Mouse (Mus musculus) midbrain, embryonic 14.5 days (tissue): ENCODE data around the gene Casp6. TPM values are rescaled to one million over a fixed set of nuclear protein-coding genes. Genes with fewer than 3 reads are reported as not detected.

ENCODE experiments used
- ATAC-seq: fragments of 200-750 bp; cut with Nextera tagmentation; 2 replicates; pipeline ENCODE4 v1.8.0; 2017; ENCODE audit warnings: moderate number of reproducible peaks, moderate library complexity; ENCODE audit not compliant: low FRiP score, low TSS enrichment
- DNase-seq: peaks from one replicate; pipeline ENCODE4 v3.0.0-alpha.2; 2015
- H3K27ac ChIP-seq: fragments of 300-500 bp; sonication (generic); replicated peaks from 2 replicates; pipeline ENCODE4 v1.5.1; 2014; ENCODE audit warnings: mild to moderate bottlenecking, low read depth, low read length, moderate library complexity
- H3K27me3 ChIP-seq: fragments of 300-500 bp; sonication (generic); 2 replicates; pipeline ENCODE4 v1.6.1; 2014; ENCODE audit warnings: low read length, control low read depth, mixed read lengths; ENCODE audit not compliant: control insufficient read depth, insufficient read depth
- H3K36me3 ChIP-seq: fragments of 300-500 bp; sonication (generic); 2 replicates; pipeline ENCODE4 v1.6.1; 2014; ENCODE audit warnings: low read length, control low read depth; ENCODE audit not compliant: control insufficient read depth, insufficient read depth
- H3K4me1 ChIP-seq: fragments of 300-500 bp; sonication (generic); 2 replicates; pipeline ENCODE4 v1.6.1; 2014; ENCODE audit warnings: mild to moderate bottlenecking, antibody characterized with exemption, low read length, control low read depth; ENCODE audit not compliant: control insufficient read depth, insufficient read depth
- H3K4me2 ChIP-seq: fragments of 300-500 bp; sonication (generic); 2 replicates; pipeline ENCODE4 v1.6.1; 2014; ENCODE audit warnings: mild to moderate bottlenecking, low read length, moderate library complexity
- H3K4me3 ChIP-seq: fragments of 300-500 bp; sonication (generic); replicated peaks from 2 replicates; pipeline ENCODE4 v1.5.1; 2014; ENCODE audit warnings: low read depth, low read length
- H3K9ac ChIP-seq: fragments of 300-500 bp; sonication (generic); replicated peaks from 2 replicates; pipeline ENCODE4 v1.6.1; 2014; ENCODE audit warnings: mild to moderate bottlenecking, low read length, moderate library complexity
- H3K9me3 ChIP-seq: fragments of 300-500 bp; sonication (generic); 2 replicates; pipeline ENCODE4 v1.6.1; 2016; ENCODE audit warnings: low read length, control low read depth, mixed read lengths; ENCODE audit not compliant: control insufficient read depth
- WGBS: fragments of 180-500 bp; shearing (Covaris S2); extraction: QIAGEN DNeasy Blood & Tissue Kit; methylation state at CpG from one replicate; pipeline ENCODE4 v1.1.7; 2014; 5-methylcytosine and 5-hydroxymethylcytosine counted together
- polyA plus RNA-seq: library from polyadenylated mRNA; unstranded; fragments of >200 nt; fragmentation: Nextera tagmentation; extraction: Ambion mirVana; gene quantifications from 2 replicates; pipeline ENCODE4 v1.2.1, GENCODE M21; 2014

The Casp6 gene
- polyA plus RNA-seq, 1 experiment from 2014 or later: 24.4 TPM

GRCm38 (mm10) chr3:129904381-129905132, 3.3 kb downstream of the Casp6 start:
- Histone ChIP-seq H3K27me3 (no peaks in the 10 kb centered on the region), H3K9ac (no peak overlapping the region), H3K36me3 (peaks cover 9% of the 10 kb centered on the region; the same call in 1 of the 2 replicates), H3K27ac (no peak overlapping the region), H3K4me1 (0 out of 2 replicates have a peak, but pooled peaks cover 11% of the 10 kb centered on the region), H3K4me3 (no peak overlapping the region), H3K4me2 (no peak overlapping the region), H3K9me3 (no peaks in the 10 kb centered on the region)
- 91% methylated on average over 7 of the region's 7 CpGs for WGBS
- DNase-seq (no peak), ATAC-seq (no peak)

- 95% methylated on average over 14 of the region's 14 CpGs for WGBS
These were observed 10.8 kb downstream of the Casp6 start for GRCm38 (mm10) chr3:129912025-129912424.

GRCm38 (mm10) chr3:129913241-129913640, 12.0 kb downstream of the Casp6 start:
- H3K9me3 ChIP-seq: no peaks in the 10 kb centered on the region
- H3K4me3 ChIP-seq: no peak overlapping the region
- H3K9ac ChIP-seq: no peak overlapping the region
- H3K4me2 ChIP-seq: no peak overlapping the region
- no peaks in the 10 kb centered on the region for H3K27me3 ChIP-seq
- ATAC-seq: no peak
- DNase-seq: no peak
- H3K36me3 ChIP-seq: peaks cover 28% of the 10 kb centered on the region
- no peak overlapping the region for H3K27ac ChIP-seq
- H3K4me1 ChIP-seq: no peaks in the 10 kb centered on the region
- WGBS: 91% methylated on average over 13 of the region's 13 CpGs

More at GRCm38 (mm10) chr3:129912025-129912424, 10.8 kb downstream of the Casp6 start:
- no peak for DNase-seq
- no peak for ATAC-seq
- H3K4me1 ChIP-seq: no peaks in the 10 kb centered on the region
- no peak overlapping the region for H3K4me3 ChIP-seq
- no peak overlapping the region for H3K27ac ChIP-seq
- no peak overlapping the region for H3K9ac ChIP-seq
- H3K4me2 ChIP-seq: no peak overlapping the region
- H3K9me3 ChIP-seq: no peaks in the 10 kb centered on the region
- peaks cover 28% of the 10 kb centered on the region for H3K36me3 ChIP-seq
- no peaks in the 10 kb centered on the region for H3K27me3 ChIP-seq

- Histone ChIP-seq H3K4me2 (no peak overlapping the region), H3K4me3 (no peak overlapping the region), H3K9ac (no peak overlapping the region), H3K4me1 (no peaks in the 10 kb centered on the region), H3K27ac (no peak overlapping the region), H3K9me3 (no peaks in the 10 kb centered on the region), H3K27me3 (no peaks in the 10 kb centered on the region), H3K36me3 (0 out of 2 replicates have a peak, but pooled peaks cover 8% of the 10 kb centered on the region)
- 92% methylated on average over 3 of the region's 3 CpGs for WGBS
- DNase-seq (no peak), ATAC-seq (no peak)
These were observed 16.2 kb downstream of the Casp6 start for GRCm38 (mm10) chr3:129917424-129917823.

GRCm38 (mm10) chr3:129918434-129918833, 17.2 kb downstream of the Casp6 start:
- peak; percentile 73; the same call in 1 of the 2 replicates for ATAC-seq
- H3K9ac ChIP-seq: no peak overlapping the region
- peak; percentile 86 for DNase-seq
- 11% methylated on average over 13 of the region's 13 CpGs for WGBS
- H3K27ac ChIP-seq: no peak overlapping the region
- H3K4me1 ChIP-seq: no peaks in the 10 kb centered on the region
- 0 out of 2 replicates have a peak, but pooled peaks cover 6% of the 10 kb centered on the region for H3K36me3 ChIP-seq
- H3K4me3 ChIP-seq: no peak overlapping the region
- H3K27me3 ChIP-seq: no peaks in the 10 kb centered on the region
- no peak overlapping the region for H3K4me2 ChIP-seq
- no peaks in the 10 kb centered on the region for H3K9me3 ChIP-seq

GRCm38 (mm10) chr3:129923581-129923980, 22.4 kb downstream of the Casp6 start:
- 92% methylated on average over 7 of the region's 7 CpGs for WGBS
- H3K4me2 ChIP-seq: no peak overlapping the region
- ATAC-seq: no peak
- H3K27ac ChIP-seq: no peak overlapping the region
- H3K9me3 ChIP-seq: no peaks in the 10 kb centered on the region
- H3K9ac ChIP-seq: no peak overlapping the region
- no peaks in the 10 kb centered on the region for H3K4me1 ChIP-seq
- H3K4me3 ChIP-seq: no peak overlapping the region
- no peak for DNase-seq
- H3K27me3 ChIP-seq: no peaks in the 10 kb centered on the region
- H3K36me3 ChIP-seq: no peaks in the 10 kb centered on the region

GRCm38 (mm10) chr3:129925861-129926260, 24.6 kb downstream of the Casp6 start:
- H3K4me1 ChIP-seq: no peaks in the 10 kb centered on the region
- DNase-seq (no peak), ATAC-seq (no peak)
- no peaks in the 10 kb centered on the region for H3K36me3 ChIP-seq
- no peaks in the 10 kb centered on the region for H3K9me3 ChIP-seq
- H3K9ac ChIP-seq: no peak overlapping the region
- no peak overlapping the region for H3K4me3 ChIP-seq
- H3K27ac ChIP-seq: no peak overlapping the region
- H3K27me3 ChIP-seq: no peaks in the 10 kb centered on the region
- no peak overlapping the region for H3K4me2 ChIP-seq
- WGBS: 88% methylated on average over 3 of the region's 3 CpGs

GRCm38 (mm10) chr3:129930213-129930778, 29.1 kb downstream of the Casp6 start:
- no peak overlapping the region for H3K4me2 ChIP-seq
- H3K27me3 ChIP-seq: no peaks in the 10 kb centered on the region
- ATAC-seq (no peak), DNase-seq (no peak)
- H3K4me3 ChIP-seq: no peak overlapping the region
- WGBS: 83% methylated on average over 6 of the region's 6 CpGs
- no peak overlapping the region for H3K9ac ChIP-seq
- H3K9me3 ChIP-seq: no peaks in the 10 kb centered on the region
- H3K4me1 ChIP-seq: no peaks in the 10 kb centered on the region
- no peak overlapping the region for H3K27ac ChIP-seq
- no peaks in the 10 kb centered on the region for H3K36me3 ChIP-seq

- H3K4me2 ChIP-seq: no peak overlapping the region
- DNase-seq (no peak), ATAC-seq (no peak)
- H3K36me3 ChIP-seq: no peaks in the 10 kb centered on the region
- H3K9me3 ChIP-seq: no peaks in the 10 kb centered on the region
- H3K27me3 ChIP-seq: no peaks in the 10 kb centered on the region
- WGBS: 55% methylated on average over 4 of the region's 4 CpGs
- no peak overlapping the region for H3K9ac ChIP-seq
- H3K27ac ChIP-seq: no peak overlapping the region
- H3K4me1 ChIP-seq: no peaks in the 10 kb centered on the region
- no peak overlapping the region for H3K4me3 ChIP-seq
These were observed 31.2 kb downstream of the Casp6 start for GRCm38 (mm10) chr3:129932443-129932842.
